In genomic region chr9:107675671-107676301, GRCm38 (mm10) we compare ENCODE assay signal across 8 mouse cellular contexts. TPM values are rescaled to one million over a fixed set of nuclear protein-coding genes. Genes with fewer than 3 reads are reported as not detected.
DNase-seq lines count a peak whose midpoint lies in the region; ATAC-seq and TF ChIP-seq lines count a peak whose summit lies in the region.

No protein-coding gene starts in this region.

- no peak overlapping the region for H3ac ChIP-seq in myocyte (ENCODE audit: control insufficient read depth, insufficient read length)

- H3K4me2 ChIP-seq in liver, embryonic 11.5 days, result peak overlapping the region; percentile 67
- peak overlapping the region; percentile 64 for H3K4me2 ChIP-seq in myocyte (ENCODE audit: low read depth)
- H3K4me2 ChIP-seq in stomach, embryonic 14.5 days (replicated peaks; ENCODE audit: low read depth, low read length), result peak overlapping the region; percentile 49

- peak overlapping the region; percentile 19; the same call in 1 of the 2 replicates for H3K4me3 ChIP-seq in heart, adult 2 months
- peak overlapping the region; percentile 32 for H3K4me3 ChIP-seq in kidney, adult 2 months (ENCODE audit: insufficient read depth, low read depth, low read length)
- peak overlapping the region; percentile 37 for H3K4me3 ChIP-seq in liver, embryonic 11.5 days (ENCODE audit: low read depth, low read length)
- H3K4me3 ChIP-seq in myocyte, result no peak overlapping the region
- H3K4me3 ChIP-seq in stomach, embryonic 14.5 days (ENCODE audit: low read depth, low read length), result peak overlapping the region; percentile 19

- intact Hi-C loops in heart, adult 2 months (cut with DNase I), result loop anchor here (1.0 to 2.0 kb wide), 3 partner anchors 30 to 73 kb away; no protein-coding TSS in a partner anchor

- no peaks in the 10 kb centered on the region for H3K36me3 ChIP-seq in heart, adult 2 months (ENCODE audit: control insufficient read depth, insufficient read depth, low read length)
- H3K36me3 ChIP-seq in kidney, adult 2 months (ENCODE audit: control insufficient read depth, insufficient read depth, low read length), result no peaks in the 10 kb centered on the region
- no peaks in the 10 kb centered on the region for H3K36me3 ChIP-seq in liver, embryonic 11.5 days (ENCODE audit: control insufficient read depth, insufficient read depth, low read length)
- no peaks in the 10 kb centered on the region for H3K36me3 ChIP-seq in myocyte (ENCODE audit: control insufficient read depth, insufficient read depth)
- H3K36me3 ChIP-seq in stomach, embryonic 14.5 days (ENCODE audit: control insufficient read depth, insufficient read depth, low read length), result no peaks in the 10 kb centered on the region

- H3K79me2 ChIP-seq in heart, adult 2 months (replicated peaks; ENCODE audit: control insufficient read depth, insufficient read depth, low read length), result no peaks in the 10 kb centered on the region
- H3K79me2 ChIP-seq in myocyte (ENCODE audit: control insufficient read depth, insufficient read depth), result no peaks in the 10 kb centered on the region

- no peaks in the 10 kb centered on the region for H3K27me3 ChIP-seq in heart, adult 2 months (ENCODE audit: control insufficient read depth, insufficient read depth, low read length)
- no peaks in the 10 kb centered on the region for H3K27me3 ChIP-seq in kidney, adult 2 months (replicated peaks; ENCODE audit: control insufficient read depth, insufficient read depth, low read length)
- H3K27me3 ChIP-seq in liver, embryonic 11.5 days (replicated peaks; ENCODE audit: control insufficient read depth, insufficient read depth, low read length), result peaks cover 46% of the 10 kb centered on the region
- peaks cover 53% of the 10 kb centered on the region for H3K27me3 ChIP-seq in myocyte (ENCODE audit: control insufficient read depth, insufficient read depth, insufficient read length)
- peaks cover 26% of the 10 kb centered on the region for H3K27me3 ChIP-seq in stomach, embryonic 14.5 days (ENCODE audit: control insufficient read depth, insufficient read depth, low read length)

- H3K27ac ChIP-seq in heart, adult 2 months, result no peak overlapping the region
- H3K27ac ChIP-seq in kidney, adult 2 months (ENCODE audit: insufficient read depth, low read depth, low read length), result no peak overlapping the region
- H3K27ac ChIP-seq in liver, embryonic 11.5 days (ENCODE audit: low read depth, low read length), result no peak overlapping the region
- H3K27ac ChIP-seq in stomach, embryonic 14.5 days (ENCODE audit: low read length), result no peak overlapping the region

- peaks cover 3% of the 10 kb centered on the region; the same call in 1 of the 2 replicates for H3K4me1 ChIP-seq in heart, adult 2 months (ENCODE audit: control insufficient read depth, insufficient read depth, low read length)
- H3K4me1 ChIP-seq in kidney, adult 2 months (ENCODE audit: control insufficient read depth, insufficient read depth, low read length), result peaks cover 3% of the 10 kb centered on the region; the same call in 1 of the 2 replicates
- H3K4me1 ChIP-seq in liver, embryonic 11.5 days (replicated peaks; ENCODE audit: control insufficient read depth, insufficient read depth, low read length), result peaks cover 6% of the 10 kb centered on the region
- H3K4me1 ChIP-seq in stomach, embryonic 14.5 days (ENCODE audit: control insufficient read depth, insufficient read depth, low read length), result peaks cover 8% of the 10 kb centered on the region

- no peaks in the 10 kb centered on the region for H3K9me3 ChIP-seq in liver, embryonic 11.5 days (ENCODE audit: control insufficient read depth, low read length)
- no peaks in the 10 kb centered on the region for H3K9me3 ChIP-seq in stomach, embryonic 14.5 days (ENCODE audit: control insufficient read depth, low read depth, low read length)

- TF ChIP-seq EP300 in heart, adult 2 months (IDR thresholded peaks at IDR 0.05; ENCODE audit: insufficient read depth, low read depth, low read length), result peak; percentile 74

- H3K9ac ChIP-seq in heart, adult 2 months (ENCODE audit: low read depth, low read length), result no peak overlapping the region
- H3K9ac ChIP-seq in liver, embryonic 11.5 days (ENCODE audit: low read depth, low read length), result no peak overlapping the region; the same call in 1 of the 2 replicates
- peak overlapping the region; percentile 25; the same call in 1 of the 2 replicates for H3K9ac ChIP-seq in stomach, embryonic 14.5 days (replicated peaks; ENCODE audit: low read depth, low read length)

- ATAC-seq in liver, embryonic 11.5 days (replicated peaks; ENCODE audit: low FRiP score), result peak; percentile 63
- ATAC-seq in stomach, embryonic 14.5 days (ENCODE audit: insufficient number of reproducible peaks, insufficient read depth, low FRiP score, low read depth), result peak; percentile 49; the same call in 1 of the 2 replicates

- peak; percentile 61 to 70 for DNase-seq in cerebellum, adult 18-20 months
- no peak for DNase-seq in cerebellum, adult 9-10 months
- peak; percentile 62 for DNase-seq in embryo, embryonic 11.5 days (ENCODE audit: low read depth, low spot score)
- DNase-seq in heart, adult 2 months, result peak; percentile 75 to 88
- DNase-seq in kidney, adult 2 months, result peak; percentile 76
- DNase-seq in liver, embryonic 11.5 days (ENCODE audit: low spot score), result peak; percentile 81

- 2% methylated on average over 39 of the region's 39 CpGs for WGBS in heart, adult 2 months
- WGBS in kidney, adult 2 months, result 1% methylated on average over 39 of the region's 39 CpGs
- WGBS in liver, embryonic 11.5 days, result under 1% methylated on average over 39 of the region's 39 CpGs
- WGBS in stomach, embryonic 14.5 days, result 1% methylated on average over 39 of the region's 39 CpGs

- no peak for TF ChIP-seq POLR2A in heart, adult 2 months (IDR thresholded peaks at IDR 0.05; ENCODE audit: insufficient read depth, low read depth, low read length)
- no peak for TF ChIP-seq POLR2A in kidney, adult 2 months (IDR thresholded peaks at IDR 0.05; ENCODE audit: low read depth, low read length)
- no peak for TF ChIP-seq POLR2A in myocyte (IDR thresholded peaks at IDR 0.05; ENCODE audit: insufficient read length, low read depth)

- TF ChIP-seq CTCF in heart, adult 2 months (IDR thresholded peaks at IDR 0.05), result peak; percentile 97
- peak; percentile 82 for TF ChIP-seq CTCF in kidney, adult 2 months (conservative IDR thresholded peaks at IDR 0.05; ENCODE audit: insufficient read depth, insufficient read length, low read depth, low read length)

TF ChIP-seq in myocyte, 11 proteins besides CTCF, POLR2A, EP300 and RAD21:
- TF ChIP-seq E2F4 (IDR thresholded peaks at IDR 0.05; ENCODE audit: insufficient read depth) (peak; percentile 42), REST (IDR thresholded peaks at IDR 0.05; ENCODE audit: insufficient read depth, insufficient read length) (no peak)

RNA-seq across cellular contexts. Expression of gene Gnat1, which starts 3.7 kb away (rescaled TPM):
- total RNA-seq in heart, adult 2 months (2021), result not detected
- not detected in 2 replicates for polyA plus RNA-seq in heart, adult 2 months (2012; rRNA removed)
- 0.09 and 0.22 TPM in 2 replicates for polyA plus RNA-seq in kidney, adult 2 months (2012; rRNA removed)
- 4.7 and 5.0 TPM in 2 replicates for polyA plus RNA-seq in liver, embryonic 11.5 days (2014; fragmentation: Nextera tagmentation; extraction: Ambion mirVana)
- not detected for polyA plus RNA-seq in myocyte (2012; fragmentation: generic; extraction: Trizol)
- polyA plus RNA-seq in stomach, embryonic 14.5 days (2014; fragmentation: Nextera tagmentation; extraction: Ambion mirVana), result 1.8 and 2.4 TPM in 2 replicates

RNA-seq across cellular contexts. Expression of gene Slc38a3, which starts 6.5 kb away (rescaled TPM):
- total RNA-seq in heart, adult 2 months (2021), result 10 to 100 TPM; 71.5 to 88.3 TPM
- 162 and 314 TPM in 2 replicates for polyA plus RNA-seq in heart, adult 2 months (2012; rRNA removed)
- polyA plus RNA-seq in kidney, adult 2 months (2012; rRNA removed), result 77.9 and 139 TPM in 2 replicates
- polyA plus RNA-seq in liver, embryonic 11.5 days (2014; fragmentation: Nextera tagmentation; extraction: Ambion mirVana), result 3.9 and 4.0 TPM in 2 replicates
- polyA plus RNA-seq in myocyte (2012; fragmentation: generic; extraction: Trizol), result 0.06 TPM
- polyA plus RNA-seq in stomach, embryonic 14.5 days (2014; fragmentation: Nextera tagmentation; extraction: Ambion mirVana), result 3.7 and 7.1 TPM in 2 replicates

RNA-seq across cellular contexts. Expression of gene Sema3f, which starts 34.5 kb away (rescaled TPM):
- 10 to 100 TPM; 13.4 to 16.8 TPM for total RNA-seq in heart, adult 2 months (2021)
- 29.1 and 31.8 TPM in 2 replicates for polyA plus RNA-seq in heart, adult 2 months (2012; rRNA removed)
- 39.1 and 45.5 TPM in 2 replicates for polyA plus RNA-seq in kidney, adult 2 months (2012; rRNA removed)
- 5.9 and 6.2 TPM in 2 replicates for polyA plus RNA-seq in liver, embryonic 11.5 days (2014; fragmentation: Nextera tagmentation; extraction: Ambion mirVana)
- polyA plus RNA-seq in myocyte (2012; fragmentation: generic; extraction: Trizol), result 1.4 TPM
- 30.2 and 33.2 TPM in 2 replicates for polyA plus RNA-seq in stomach, embryonic 14.5 days (2014; fragmentation: Nextera tagmentation; extraction: Ambion mirVana)

RNA-seq across cellular contexts. Expression of gene Gnai2, which starts 40.6 kb away (rescaled TPM):
- 100 to 1,000 TPM; 243 to 250 TPM for total RNA-seq in heart, adult 2 months (2021)
- polyA plus RNA-seq in heart, adult 2 months (2012; rRNA removed), result 311 and 386 TPM in 2 replicates
- 356 and 366 TPM in 2 replicates for polyA plus RNA-seq in kidney, adult 2 months (2012; rRNA removed)
- polyA plus RNA-seq in liver, embryonic 11.5 days (2014; fragmentation: Nextera tagmentation; extraction: Ambion mirVana), result 217 and 233 TPM in 2 replicates
- polyA plus RNA-seq in myocyte (2012; fragmentation: generic; extraction: Trizol), result 499 TPM
- 359 TPM in 2 replicates for polyA plus RNA-seq in stomach, embryonic 14.5 days (2014; fragmentation: Nextera tagmentation; extraction: Ambion mirVana)
